Mouse (Mus musculus) cerebellum, adult 2 months (tissue): ENCODE data around the gene Cldn4.

ENCODE experiments used
- CTCF ChIP-seq: fragments of 200-500 bp; IDR thresholded peaks from 2 replicates; pipeline ENCODE4 v1.5.1; 2011; ENCODE audit warnings: low read depth, mild to moderate bottlenecking, control low read depth, low read length, moderate library complexity, borderline replicate concordance; ENCODE audit not compliant: insufficient read depth
- POLR2A ChIP-seq: fragments of 200-500 bp; IDR thresholded peaks from 2 replicates; pipeline ENCODE4 v1.6.1; 2011; ENCODE audit warnings: low read length, control low read depth, borderline replicate concordance; ENCODE audit not compliant: insufficient read depth

GRCm38 (mm10) chr5:134915311-134915710 lies 31.4 kb downstream of the Cldn4 start, which contains the start of gene Cldn13:
- TF ChIP-seq CTCF (no peak), POLR2A (no peak)
